Mouse (Mus musculus) c-Kit-negative CD71-positive TER-119-positive erythroid progenitor cells, embryonic 14.5 days (primary cell): ENCODE measurements around the gene Frmd4a.

ENCODE experiments used
- DNase-seq: peaks from one replicate; pipeline ENCODE4 v3.0.0-alpha.2; 2013; ENCODE audit warnings: low read depth, low spot score

Gene Frmd4a

GRCm38 (mm10) chr2:4286390-4286901 is 268.9 kb downstream of the Frmd4a start:
- no peak for DNase-seq

GRCm38 (mm10) chr2:4290475-4290874 is 273.0 kb downstream of the Frmd4a start:
- DNase-seq, result no peak

GRCm38 (mm10) chr2:4291100-4291499 is 273.6 kb downstream of the Frmd4a start:
- no peak for DNase-seq

- no peak for DNase-seq
Observed at GRCm38 (mm10) chr2:4291671-4292070, 274.2 kb downstream of the Frmd4a start.

GRCm38 (mm10) chr2:4293726-4294125 is 276.2 kb downstream of the Frmd4a start:
- no peak for DNase-seq

DNA sequence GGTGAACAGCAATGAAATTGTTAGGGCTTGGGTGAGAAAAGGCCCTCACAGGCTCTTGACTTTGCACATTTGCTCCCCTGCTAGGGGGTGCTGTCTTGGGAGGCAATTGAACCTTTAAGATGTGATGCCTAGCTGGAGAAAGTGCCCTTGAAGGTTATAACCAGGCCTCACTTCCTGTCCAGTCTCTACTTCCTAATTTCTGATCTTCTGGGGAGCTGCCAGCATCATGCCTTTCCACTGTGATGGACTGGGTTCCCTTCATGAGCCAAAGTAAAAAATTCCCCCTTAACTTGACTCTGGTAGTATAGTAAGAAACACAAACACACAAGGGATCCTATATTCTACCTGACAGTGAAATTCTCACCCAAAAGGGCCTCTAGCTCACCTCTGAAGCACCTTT is 278.1 kb downstream of the Frmd4a start:
- DNase-seq, result no peak

DNA sequence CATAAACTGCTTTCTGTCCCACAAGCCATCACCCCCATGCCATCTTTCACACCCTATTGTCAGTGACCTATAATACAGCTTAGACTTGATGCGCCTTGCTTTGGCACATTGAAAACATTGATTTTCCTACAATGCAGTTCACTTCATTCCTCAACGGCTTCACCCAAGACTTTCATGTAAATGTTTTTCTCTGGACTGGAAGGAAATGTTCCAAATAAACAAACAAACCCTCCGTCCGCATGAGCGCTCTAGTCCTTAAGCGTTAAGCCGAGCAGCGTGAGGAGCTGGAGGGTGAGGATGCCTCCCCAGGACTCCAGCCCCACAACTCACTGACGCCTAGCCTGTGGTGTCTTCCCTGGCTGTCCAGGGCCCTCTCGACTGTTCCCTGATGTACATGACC is 279.4 kb downstream of the Frmd4a start:
- DNase-seq, result no peak

GRCm38 (mm10) chr2:4298325-4299215 is 281.1 kb downstream of the Frmd4a start:
- no peak for DNase-seq

GRCm38 (mm10) chr2:4299593-4299992 is 282.1 kb downstream of the Frmd4a start:
- no peak for DNase-seq

DNA sequence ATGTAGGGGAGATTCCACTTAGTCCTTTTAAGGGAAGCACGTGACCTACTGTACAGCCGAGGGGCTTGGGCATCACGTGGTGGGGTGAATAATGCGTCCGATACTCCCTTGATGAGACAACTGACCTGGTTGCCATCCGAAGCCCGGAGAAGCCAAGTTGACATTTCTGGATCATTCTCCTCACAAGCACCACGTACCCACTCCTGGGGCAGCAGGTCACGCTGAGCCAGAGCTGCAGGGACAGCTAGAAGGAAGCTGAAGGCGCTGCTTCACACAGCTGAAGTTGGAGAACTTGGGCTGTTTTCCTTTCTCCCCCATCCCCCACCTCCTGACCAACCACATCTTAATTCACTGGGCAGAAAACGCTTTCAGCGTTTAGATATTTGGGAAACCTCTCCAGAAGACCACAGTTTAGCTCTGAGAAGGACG is 282.9 kb downstream of the Frmd4a start:
- DNase-seq, result no peak

- no peak for DNase-seq
Observed at GRCm38 (mm10) chr2:4300816-4301215, 283.3 kb downstream of the Frmd4a start.

- DNase-seq, result no peak
Observed at GRCm38 (mm10) chr2:4301256-4301655, 283.7 kb downstream of the Frmd4a start.

DNA sequence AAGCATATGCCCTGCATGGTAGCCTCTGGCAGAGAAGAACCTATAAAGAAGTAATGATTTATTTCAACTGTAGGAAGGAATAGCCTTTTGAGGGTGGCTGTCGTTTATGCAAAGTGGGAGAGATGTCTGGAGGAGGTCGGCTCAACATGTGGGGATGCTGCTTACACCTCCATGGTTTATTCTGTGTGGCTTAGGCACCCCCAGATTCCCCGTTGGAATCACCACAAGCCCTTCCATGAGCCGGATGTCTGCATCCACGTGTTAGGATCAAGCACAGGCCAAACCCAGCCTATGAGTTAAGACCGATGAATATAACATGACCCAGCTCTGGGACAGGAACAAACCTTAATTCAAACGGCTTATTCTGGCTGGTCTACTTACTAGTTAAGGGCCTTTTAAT is 284.2 kb downstream of the Frmd4a start:
- no peak for DNase-seq

- no peak for DNase-seq
Observed at GRCm38 (mm10) chr2:4302119-4302518, 284.6 kb downstream of the Frmd4a start.

GRCm38 (mm10) chr2:4307076-4307475 is 289.6 kb downstream of the Frmd4a start:
- DNase-seq, result no peak

- no peak for DNase-seq
Observed at GRCm38 (mm10) chr2:4314545-4314944, 297.0 kb downstream of the Frmd4a start.

- DNase-seq, result no peak
Observed at GRCm38 (mm10) chr2:4316589-4316988, 299.1 kb downstream of the Frmd4a start.

DNA sequence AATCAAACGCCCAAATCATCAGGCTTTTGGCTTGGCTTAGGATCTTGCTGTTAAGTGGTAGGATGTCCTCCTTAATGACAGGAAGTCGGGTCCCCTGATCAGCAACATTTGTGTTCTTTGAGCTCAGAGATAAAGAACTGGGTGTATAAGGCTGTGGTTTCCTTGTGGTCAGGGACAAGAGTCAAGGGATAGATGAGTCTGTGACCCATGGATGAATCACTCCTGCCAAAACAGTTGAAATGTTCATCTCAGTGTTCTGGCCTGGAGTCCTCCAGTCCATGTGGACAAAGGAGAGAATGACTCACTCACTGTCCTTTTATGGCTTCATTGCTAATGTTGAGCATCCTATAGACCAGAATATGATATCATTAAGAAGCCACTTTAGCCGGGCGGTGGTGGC is 300.6 kb downstream of the Frmd4a start:
- no peak for DNase-seq

DNA sequence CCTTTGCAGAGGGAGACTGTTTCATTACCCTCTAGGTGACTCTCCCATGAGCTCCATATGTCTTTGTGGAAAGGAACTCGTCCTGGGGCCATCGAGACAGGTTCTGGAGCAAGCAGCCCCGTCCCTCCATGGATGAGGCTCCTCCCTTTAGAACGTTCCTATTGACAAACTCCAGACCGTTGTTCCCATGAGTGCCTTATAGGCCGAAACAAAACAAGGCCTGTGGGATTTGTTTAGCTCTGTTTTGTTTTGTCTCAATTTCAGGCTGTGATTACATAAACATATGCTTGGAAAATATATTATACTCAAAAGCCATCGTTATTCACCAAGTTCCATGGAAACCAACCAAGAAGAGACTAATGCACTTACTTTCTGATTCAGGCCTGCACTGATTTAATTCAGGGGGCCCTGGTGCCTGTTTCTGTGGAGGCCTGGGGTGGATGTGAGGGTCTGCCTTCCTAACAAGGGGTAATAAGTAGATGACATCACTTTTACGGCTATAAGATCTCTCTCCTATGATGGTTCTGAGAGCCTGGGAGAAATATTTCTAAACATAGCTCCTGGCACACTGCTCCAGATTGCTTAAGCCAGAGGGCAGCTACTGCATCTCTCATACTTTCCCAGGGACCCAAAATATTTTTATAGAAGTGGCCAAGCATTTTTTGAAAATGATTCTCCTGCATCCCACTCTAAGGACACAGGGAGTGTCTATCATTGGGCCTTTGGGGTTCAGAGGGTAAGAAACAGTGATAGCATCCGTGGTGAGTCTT is 308.9 kb downstream of the Frmd4a start:
- no peak for DNase-seq

GRCm38 (mm10) chr2:4327011-4327340 is 309.5 kb downstream of the Frmd4a start:
- DNase-seq, result no peak

- DNase-seq, result no peak
Observed at GRCm38 (mm10) chr2:4332441-4332840, 314.9 kb downstream of the Frmd4a start.

DNA sequence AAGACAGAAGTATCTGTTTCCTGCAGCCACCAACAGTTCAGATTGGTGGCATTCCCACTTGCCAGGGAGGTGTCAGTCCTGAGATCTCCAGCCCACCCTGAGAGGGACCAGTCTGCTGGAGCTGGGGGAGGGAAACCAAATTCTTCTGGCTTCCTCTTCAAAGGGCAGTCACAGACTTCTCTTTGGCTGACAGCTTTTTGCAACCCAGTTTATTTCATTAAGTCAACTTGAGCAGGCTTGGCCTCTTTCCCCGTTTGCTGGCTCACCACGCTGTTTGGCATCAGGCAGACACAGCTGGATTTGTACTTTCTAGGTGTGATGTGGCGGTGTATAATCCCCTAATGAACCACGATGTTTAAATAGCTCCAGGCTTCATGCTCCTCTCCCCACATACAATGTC is 316.7 kb downstream of the Frmd4a start:
- no peak for DNase-seq

DNA sequence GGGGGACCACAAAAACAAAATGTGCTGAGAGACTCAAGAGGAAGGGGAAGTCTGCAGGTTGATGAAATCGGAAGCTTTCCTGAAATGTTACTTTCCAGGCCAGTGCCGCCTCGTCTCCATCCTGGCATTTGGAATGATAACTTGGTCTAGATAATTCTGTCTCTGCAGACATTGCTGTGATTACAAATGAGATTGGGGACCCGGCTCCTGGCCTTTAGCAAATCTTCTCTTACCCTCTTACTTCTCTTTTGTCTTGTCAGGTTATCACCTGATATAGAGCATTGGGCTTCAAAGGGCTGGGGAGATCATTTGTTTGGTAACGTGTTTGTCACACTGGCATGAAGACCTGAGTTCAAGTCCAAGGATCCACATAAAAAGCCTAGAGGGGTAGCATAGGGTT is 317.4 kb downstream of the Frmd4a start:
- DNase-seq, result no peak
